Mouse (Mus musculus) 416B (cell line): ENCODE results near the gene Spata25.

Source experiments
- DNase-seq: peaks from one replicate; pipeline ENCODE4 v3.0.0; 2011; ENCODE audit warnings: low read depth

Spata25 gene

DNA sequence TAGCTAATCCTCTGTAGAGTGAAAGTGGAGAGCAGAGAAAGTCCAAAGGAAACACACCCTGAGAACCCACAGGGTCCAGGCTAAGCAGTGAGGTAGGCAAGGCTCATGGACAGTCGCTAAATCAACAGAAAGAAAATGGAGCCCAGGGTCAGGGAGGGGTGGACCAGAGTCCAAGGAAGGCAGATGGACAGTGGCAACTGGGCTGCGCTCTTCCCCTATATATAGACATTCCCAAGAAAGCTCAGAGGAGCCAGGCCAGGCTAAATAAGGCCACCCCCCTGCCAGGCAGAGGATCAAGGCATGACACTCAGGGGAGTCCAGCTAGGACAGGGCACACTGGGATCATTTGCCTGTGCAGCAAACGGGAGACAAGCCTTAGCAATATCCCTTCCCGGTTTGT is 46.5 kb downstream of the Spata25 start:
- no peak for DNase-seq

DNA sequence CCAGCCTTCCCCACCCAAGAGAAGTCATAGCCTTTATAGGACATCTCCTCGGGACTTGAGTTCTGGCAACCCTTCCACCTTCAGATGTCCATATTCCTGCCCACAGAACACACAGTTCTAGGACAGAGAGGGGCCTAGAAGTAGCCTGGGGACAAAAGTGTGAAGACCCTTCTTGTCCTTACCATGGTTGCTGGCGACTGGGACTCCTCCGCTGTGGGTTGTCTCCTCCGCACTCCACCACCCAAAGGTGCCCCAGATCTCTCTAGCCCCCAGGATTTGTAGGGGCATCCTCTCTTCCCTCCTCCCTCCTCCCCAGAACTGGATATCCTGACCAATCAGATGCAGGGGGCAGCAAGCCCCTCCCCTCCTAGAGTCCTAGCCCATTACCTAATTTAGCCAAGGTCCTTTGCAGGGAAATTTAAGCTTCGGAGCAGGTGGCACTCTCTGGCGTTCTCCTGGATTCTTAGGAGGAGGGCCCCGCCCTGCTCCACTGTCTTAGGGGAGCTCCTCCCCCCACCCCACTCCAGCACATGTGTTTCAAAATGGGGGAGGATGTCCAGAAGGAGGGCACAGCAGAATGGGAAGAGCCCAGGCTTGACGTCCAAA is 48.8 kb downstream of the Spata25 start, which contains the start of gene Tnnc2:
Tnnc2 (minus strand) TSS at position 487 of the 606 bp plus-strand sequence.
- no peak for DNase-seq

DNA sequence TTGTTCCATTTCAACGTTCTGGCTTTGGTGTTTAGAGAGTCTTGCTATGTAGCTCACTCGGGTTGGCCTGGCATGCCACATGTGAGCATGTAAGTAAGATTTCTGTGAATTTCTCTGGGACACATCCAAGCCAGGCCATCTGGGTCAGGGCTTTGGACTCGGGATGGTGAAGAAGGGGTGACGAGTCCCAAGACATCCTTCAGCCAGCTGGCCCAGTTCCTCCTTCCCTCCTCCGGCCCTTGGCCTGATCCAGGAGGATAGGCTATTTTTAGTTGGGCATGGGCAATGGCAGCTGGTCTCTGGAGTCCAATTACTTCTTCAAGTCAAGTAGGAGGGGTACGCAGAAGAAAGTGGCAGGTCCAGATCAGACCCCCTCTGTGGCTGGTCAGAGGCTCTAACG is 49.5 kb downstream of the Spata25 start:
- no peak for DNase-seq

DNA sequence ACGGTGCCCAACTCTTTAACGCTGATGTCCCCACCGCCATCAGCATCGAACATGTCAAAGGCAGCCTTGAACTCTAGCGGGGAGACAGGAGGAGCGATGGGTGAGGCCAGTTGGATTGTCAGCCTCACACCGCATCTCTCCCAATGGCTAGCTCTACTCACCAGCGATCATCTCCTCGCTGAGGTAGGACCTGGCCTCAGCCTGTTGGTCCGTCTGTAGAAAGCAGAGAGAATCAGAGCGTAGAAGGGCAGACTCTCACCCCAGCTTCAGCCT is 50.4 kb downstream of the Spata25 start:
- no peak for DNase-seq

DNA sequence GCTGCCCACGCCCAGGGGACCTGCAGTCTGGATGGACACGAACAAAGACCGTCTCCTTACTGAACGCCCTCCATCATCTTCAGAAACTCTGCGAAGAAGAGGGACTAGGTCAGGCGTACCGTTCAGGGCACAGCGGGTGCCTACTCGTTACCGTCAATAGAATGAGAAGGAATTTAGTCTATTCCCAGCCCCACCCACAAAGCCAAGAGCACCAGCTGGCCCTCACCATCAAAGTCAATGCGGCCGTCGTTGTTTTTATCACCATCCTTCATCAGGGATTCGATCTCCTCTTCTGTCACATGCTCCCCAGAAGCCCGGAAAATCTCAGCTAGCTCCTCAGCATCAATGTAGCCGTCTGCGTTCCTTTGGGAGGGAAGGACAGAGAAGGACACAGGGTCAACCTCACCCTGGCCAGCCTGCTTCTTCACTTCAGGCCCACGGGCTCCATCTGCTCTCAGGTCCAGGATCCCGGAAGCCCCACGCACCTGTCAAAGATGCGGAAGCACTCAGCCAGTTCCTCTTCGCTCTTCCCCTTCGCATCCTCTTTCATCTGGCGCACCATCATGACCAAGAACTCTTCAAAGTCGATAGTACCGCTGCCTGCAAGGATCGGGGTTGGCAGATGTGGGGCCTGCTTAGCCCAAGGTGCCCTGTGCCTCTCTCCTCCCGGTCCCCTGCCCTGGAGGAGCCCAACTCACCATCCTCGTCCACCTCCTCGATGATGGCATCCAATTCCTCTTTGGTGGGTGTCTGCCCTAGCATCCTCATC is 50.9 kb downstream of the Spata25 start:
- no peak for DNase-seq

DNA sequence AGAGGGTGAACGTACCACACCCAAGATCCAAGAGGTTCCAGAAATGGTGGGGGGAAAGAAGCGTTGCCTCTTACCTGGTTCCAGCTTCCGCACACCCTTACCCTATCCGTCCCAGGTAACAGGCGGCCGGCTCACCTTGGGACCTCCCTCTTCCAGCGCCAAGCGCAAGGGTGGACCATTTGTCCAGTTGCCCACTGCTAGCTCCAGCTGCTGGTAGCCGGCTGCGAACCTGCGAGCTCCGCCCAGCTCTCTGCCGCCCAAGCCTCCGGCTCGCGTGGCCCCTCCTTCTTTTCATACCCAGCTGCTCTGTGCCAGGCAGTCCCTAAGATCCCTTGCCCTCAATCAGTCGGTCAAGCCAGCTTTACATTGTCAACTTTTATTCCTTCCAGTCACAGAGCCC is 51.5 kb downstream of the Spata25 start:
- no peak for DNase-seq
